Mouse (Mus musculus) CD4-positive, CD25-positive, alpha-beta regulatory T cell, adult 4 months (primary cell): ENCODE measurements around the gene Simc1. TPM values are rescaled to one million over a fixed set of nuclear protein-coding genes. Genes with fewer than 3 reads are reported as not detected.
A peak's percentile ranks its signal among the peaks of the same experiment; 100 is the strongest.

Experiments used
- ATAC-seq: one replicate; pipeline ENCODE4 v1.8.0; 2017
- polyA plus RNA-seq, 2 experiments: library from polyadenylated mRNA; unstranded; fragments of 100-300 nt; shearing (Covaris generic); gene quantifications; one replicate each; pipeline ENCODE4 v1.2.1; 2017

Simc1 gene
- polyA plus RNA-seq, 2 experiments from 2014 or later = 13.2 to 13.9 TPM

DNA sequence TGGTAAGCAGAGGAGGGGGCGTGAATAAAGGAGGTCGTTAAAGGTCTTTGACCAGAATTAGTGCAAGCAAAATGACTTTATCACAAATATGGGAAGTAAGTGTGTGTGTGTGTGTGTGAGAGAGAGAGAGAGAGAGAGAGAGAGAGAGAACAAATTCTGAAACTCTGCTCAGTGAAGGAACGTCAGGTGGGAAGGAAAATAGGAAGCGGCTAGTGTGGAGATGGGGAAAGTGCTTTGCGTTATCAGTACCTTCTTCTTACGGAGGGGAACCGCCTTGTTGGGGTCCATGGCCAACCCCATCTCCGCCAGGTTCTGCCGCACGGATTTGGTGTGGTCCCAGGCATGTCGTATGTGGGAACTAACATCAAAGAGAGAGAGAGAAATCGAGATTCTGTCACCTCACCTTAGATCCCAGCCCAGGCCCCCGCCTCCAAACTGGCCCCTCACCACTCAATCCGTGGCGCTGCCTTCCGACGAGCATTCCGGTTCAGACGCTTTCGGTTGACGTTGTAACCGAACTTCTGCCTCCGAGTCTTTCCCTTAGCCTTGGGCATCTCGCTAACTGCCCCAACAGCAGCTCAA, 85.9 kb downstream of the Simc1 start:
- ATAC-seq = peak; percentile 12

DNA sequence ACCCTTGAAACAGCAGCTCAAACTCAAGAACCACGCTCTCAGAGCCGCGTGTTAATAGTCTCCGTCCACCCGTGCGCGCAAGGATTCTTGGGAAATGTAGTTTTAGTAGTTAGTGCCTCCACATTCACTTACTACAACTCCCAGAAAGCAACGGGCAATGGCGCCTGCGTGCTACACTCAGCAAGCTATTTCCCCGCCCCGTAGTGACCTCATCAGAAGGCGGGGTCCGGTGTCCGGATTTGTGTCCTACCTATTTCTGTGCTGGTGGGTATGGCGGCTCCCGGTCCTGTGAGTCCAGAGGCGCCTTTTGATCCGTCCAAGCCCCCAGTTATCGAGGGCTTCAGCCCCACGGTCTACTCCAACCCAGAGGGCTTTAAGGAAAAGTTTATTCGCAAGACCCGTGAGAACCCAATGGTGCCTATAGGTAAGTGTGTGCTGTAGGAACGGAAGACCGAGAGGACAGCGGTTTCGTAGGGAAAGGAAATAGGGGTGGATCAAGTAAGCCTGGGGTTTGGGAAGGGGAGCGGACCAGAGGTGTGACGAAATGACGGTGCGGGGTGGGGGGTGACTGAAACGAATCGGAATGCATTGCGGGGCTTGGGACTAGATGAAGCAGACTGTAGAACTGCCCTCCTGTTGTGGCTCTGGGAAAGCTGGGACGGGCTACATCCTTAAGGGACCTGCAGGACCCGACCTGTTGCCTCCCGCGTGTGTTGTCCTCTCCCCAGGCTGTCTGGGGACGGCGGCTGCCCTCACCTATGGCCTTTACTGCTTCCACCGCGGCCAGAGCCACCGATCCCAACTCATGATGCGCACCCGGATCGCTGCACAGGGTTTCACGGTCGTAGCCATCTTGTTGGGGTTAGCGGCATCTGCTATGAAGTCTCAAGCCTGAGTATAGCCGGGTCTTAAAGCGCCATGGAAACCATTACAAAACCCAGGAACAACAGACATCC, 86.7 kb downstream of the Simc1 start, which contains the start of the genes Nop16 and Higd2a:
TSS of gene Nop16 (minus strand) at position 95 of the 956 bp plus-strand sequence.
TSS of gene Higd2a (plus strand) at position 212 of the 956 bp plus-strand sequence.
- ATAC-seq = peak; percentile 98

DNA sequence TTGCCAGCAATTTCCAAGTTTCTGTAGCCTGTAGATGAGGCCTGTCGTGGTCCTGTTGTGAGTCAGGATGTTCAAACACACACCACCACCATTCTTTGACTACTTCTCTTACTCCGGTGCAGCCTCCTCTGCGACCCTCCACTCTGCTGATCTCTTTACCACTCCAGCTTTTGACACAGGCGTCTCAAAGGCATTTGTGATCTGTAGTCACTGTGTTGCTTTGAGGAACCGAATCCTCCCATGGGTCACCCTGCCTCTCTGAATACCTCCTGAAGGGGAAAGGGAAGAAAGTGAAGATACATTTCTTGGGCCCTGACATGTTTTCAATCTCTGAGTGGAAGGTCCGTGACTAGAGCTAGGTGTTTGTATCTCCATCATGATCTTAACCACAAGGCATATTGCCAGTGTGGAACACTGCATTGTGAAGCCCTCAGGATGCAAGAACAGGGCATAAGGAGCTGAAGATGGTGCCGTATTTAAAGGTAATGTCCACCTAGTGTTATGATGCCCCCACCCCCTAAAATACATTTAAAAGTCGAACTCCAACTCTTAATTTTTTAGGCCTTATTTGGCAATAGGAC, 88.3 kb downstream of the Simc1 start:
- ATAC-seq = no peak

DNA sequence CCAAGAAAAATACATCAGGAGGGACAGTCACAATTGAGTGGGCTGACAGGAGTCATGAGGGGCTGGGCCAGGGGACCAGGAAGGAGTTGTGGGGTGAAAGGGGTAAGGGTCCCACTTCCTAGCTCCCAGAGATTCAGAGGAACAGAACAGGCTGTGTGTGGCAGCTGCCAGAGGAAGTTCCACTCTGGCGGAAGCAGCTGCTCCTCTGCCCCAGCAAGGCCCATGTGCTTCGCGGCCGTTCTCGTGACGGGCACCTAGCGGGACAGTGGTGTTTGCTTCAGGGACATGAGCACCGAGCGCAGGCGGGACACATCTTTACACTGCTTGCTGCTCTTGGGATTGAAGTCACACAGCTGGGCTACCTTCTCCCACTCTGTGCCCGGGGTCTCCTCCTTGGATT, 90.0 kb downstream of the Simc1 start:
- no peak for ATAC-seq

DNA sequence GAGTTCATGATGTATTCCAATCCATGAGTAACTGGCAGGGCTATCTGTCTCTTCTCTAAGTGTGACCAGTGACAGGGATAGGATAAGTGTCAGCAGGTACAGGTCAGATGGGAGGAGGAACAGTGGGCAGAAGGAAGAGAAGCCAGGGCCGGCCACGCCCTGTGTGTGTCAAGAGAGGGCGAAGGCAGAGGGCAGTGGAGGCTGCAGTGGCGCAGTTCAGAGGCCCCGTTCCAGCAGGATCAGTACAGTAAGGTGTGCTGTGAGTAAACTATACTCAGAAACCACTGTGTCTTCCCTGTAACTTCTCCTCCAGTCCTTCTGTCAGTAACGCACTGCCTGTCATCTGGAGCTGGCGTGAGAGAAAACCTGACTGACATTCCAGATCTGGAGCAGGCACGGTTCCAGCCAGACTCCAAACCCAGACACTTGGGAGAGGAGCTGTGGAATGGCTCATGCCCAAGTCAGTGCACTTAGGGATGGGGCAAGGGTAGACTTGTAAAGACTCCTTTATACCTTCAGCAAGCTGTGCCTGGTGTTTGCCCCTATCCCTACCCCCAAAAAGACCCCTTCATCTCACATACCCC, 92.6 kb downstream of the Simc1 start:
- ATAC-seq = no peak

DNA sequence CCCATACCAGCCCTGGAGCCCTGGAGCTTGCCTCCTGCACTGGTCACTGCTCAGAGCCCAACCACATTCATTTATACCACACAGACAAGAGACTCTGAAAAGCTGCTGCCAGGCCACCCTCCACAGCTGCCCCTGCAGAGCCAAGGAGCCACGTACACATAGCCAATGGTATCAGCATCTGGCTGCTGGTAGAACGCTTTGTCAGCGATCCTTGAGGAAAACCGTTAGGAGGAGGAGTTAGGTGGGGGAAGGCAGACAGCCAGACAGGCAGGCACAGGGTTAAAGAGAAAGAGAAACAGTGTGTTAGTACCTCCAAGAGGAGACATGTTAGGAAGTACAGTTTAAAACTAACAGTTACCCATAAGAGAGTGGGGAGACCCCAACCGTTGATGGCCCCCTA, 93.3 kb downstream of the Simc1 start:
- ATAC-seq = no peak

DNA sequence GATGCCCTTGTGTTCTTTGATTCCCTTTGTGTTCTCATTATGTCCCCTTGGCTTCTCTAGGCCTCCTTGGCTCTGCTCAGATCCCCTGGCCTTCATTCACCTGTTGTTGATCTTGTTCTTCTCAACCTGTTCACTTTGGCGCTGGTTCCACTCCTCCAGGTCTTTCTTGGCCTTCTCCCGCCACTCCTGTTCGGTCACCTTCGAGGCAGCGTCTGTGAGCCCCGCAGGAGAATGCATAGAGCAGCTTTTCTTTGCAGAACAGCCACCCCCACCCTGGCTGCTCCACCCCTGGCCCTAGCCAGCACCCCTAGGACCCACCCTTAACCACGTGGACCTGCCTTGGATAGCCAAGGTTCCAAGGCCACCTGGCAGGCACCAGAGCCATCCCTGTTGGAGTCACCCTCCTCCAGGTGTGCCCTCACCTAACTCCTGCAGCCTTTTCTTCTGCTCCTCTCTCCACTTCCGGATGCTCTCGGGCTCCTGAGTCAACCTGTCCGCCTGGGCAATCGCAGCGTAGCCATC, 95.1 kb downstream of the Simc1 start:
- ATAC-seq = no peak

Other genes with a start within 250 kb of the Simc1 start
- not detected for gene Cplx2, start 132.4 kb upstream of the Simc1 start, polyA plus RNA-seq
- 10 to 100 TPM; 23.8 to 34.9 TPM for gene Thoc3, start 34.9 kb upstream of the Simc1 start, polyA plus RNA-seq
- 100 to 1,000 TPM in 1 of 2 experiments, 10 to 100 TPM in 1; 67.3 to 104 TPM for gene 4833439L19Rik, start 61.7 kb downstream of the Simc1 start, polyA plus RNA-seq
- 1 to 10 TPM; 3.8 to 5.0 TPM for gene Arl10, start 71.2 kb downstream of the Simc1 start, polyA plus RNA-seq
- 10 to 100 TPM; 59.5 to 64.6 TPM for gene Nop16, start 86.3 kb downstream of the Simc1 start, polyA plus RNA-seq
- 100 to 1,000 TPM in 1 of 2 experiments, 10 to 100 TPM in 1; 98.7 to 110 TPM for gene Higd2a, start 86.4 kb downstream of the Simc1 start, polyA plus RNA-seq
- 10 to 100 TPM; 15.6 to 16.2 TPM for gene Cltb, start 107.6 kb downstream of the Simc1 start, polyA plus RNA-seq
- 100 to 1,000 TPM in 1 of 2 experiments, 10 to 100 TPM in 1; 86.1 to 109 TPM for gene Faf2, start 118.0 kb downstream of the Simc1 start, polyA plus RNA-seq
- 10 to 100 TPM; 25.5 to 30.0 TPM for gene Rnf44, start 190.1 kb downstream of the Simc1 start, polyA plus RNA-seq
- not detected for gene Cdhr2, start 197.7 kb downstream of the Simc1 start, polyA plus RNA-seq
- gene Gprin1, start 246.1 kb downstream of the Simc1 start, polyA plus RNA-seq = not detected